Mouse (Mus musculus) urinary bladder, postnatal 4 days (tissue): ENCODE results near the gene Gnaq.
"Not testable (repeated sequence)": the region's sequence is repeated elsewhere in the genome, so short reads cannot be mapped to it uniquely, and the experiment has no call there.

ENCODE experiments used
- DNase-seq, 2 experiments: peaks; one replicate each; pipeline ENCODE4 v3.0.0; 2021 to 2022; ENCODE audit warnings: low spot score in 2 of 2

Gene Gnaq

DNA sequence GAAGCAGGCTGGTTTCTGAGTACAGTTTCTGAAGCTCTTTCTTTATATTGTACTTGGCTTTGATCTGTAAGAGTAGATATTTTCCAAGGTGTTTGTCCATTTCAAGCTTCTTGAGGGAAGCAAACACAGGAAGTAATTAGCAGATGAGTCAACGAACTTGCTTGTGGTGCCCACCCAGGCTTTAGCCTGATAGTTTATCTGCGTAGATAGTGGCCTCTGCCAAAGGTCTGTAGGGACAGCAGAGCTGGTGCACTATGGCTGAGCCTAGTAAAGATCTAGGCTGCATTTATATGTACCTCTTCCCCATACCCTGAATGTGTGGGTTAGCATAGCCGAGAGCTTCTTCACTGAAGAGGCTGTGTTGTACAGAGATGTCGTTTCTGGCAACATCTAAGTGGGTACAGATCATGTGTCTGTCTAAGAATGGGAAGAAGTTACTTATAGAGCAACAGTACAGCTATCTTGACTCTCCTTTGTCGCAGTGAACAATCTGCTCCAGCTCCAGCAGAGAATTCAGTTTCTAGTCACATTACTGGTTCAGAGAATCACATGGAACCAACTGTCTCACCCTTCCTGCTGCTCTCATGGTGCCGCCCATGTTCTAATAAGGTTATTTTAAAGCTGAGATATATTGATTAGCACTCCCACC, 127.3 kb downstream of the Gnaq start:
- no peak for DNase-seq

DNA sequence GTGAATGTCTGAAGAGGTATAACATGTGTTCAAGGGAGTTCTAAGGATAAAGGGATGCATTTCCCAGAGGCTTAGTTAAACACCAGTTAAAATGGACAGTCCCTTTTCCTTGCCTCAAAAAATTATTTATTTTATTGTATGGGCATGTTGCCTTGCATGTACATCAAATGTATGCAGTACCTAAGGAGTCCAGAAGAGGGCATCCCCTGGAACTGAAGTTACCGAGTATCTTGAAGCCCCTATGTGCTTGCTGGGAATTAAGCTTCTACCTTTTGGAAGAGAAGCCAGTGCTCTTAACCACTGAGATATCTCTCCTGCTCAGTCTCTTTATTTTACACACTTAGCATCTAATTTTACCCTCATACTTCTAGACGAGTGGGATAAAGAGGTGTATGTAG, 127.8 kb downstream of the Gnaq start:
- DNase-seq, result no peak

DNA sequence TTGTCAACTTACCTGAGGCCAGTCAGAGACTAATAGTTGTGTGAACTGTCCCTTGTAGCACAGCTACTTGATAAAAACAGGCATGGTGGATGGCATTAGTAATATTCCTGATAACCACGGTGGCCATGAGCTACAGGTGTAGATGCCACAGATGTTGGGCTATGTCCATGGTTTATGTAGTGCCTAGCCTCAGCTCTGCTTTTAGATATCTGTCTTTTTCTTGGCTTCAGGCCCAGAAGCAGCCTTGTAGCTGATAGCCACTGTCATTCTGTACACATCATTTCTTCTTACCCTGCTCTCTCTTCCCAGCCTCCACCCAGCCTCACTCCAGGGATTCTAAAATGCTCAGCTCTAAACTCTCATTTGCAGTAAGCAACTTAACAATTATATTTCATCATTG, 128.3 kb downstream of the Gnaq start:
- DNase-seq, result no peak

DNA sequence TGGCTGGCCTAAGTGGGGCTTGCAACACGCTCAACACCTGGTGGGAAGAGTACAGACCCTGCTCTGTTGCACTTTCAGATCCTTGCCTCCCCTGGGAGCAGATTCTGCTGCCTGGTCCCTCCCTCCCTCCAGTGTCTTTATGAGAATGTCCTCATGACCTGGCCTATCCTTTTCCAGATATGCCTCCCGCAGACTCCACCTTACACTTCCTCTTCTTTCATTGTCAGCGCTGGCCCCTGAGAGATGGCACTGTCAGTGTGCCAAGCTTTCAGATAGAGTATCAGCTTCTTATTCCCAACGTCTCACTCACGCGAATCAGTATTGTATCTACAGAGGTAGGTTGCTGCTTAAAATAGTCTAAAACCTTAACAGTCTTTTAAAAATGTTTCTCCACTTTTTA, 129.0 kb downstream of the Gnaq start:
- DNase-seq, result no peak

DNA sequence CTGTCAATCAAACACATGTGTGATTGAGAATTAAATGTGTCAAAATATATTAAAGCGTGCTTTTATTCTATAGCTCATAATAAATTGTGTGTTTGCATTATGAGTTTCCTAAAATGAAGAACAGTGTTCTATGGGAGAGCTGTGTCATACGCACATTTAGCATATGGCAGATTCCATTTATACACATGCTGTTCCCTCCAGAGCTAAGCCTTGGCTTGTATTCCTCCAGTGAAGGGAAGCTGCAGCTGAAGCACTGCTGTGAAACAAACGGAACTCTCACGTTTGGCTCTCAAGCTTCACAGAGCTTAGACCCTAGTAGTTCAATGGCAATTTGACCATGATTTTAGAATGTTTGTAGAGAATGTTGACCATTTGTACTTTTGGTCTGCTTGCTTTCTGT, 129.7 kb downstream of the Gnaq start:
- DNase-seq, result no peak

DNA sequence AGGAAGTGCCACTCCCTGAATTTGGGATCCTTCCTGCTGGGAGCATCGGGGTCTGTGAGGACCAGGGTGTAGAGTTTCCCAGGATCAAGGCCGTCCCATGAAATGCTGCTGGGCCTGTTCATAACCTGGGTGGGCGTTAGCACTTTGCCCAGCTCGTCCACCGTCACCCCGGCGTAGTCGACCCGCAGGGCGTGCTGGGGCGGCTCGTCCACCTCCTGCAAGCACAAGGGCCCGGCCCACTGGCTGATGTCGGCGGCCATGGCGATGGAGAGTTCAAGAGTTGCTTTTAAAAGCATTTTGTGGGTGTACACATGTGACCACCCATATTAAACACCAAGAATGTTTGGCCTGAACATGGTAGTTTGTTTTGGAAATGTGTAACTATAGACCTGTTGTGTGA, 134.7 kb downstream of the Gnaq start:
- not testable (repeated sequence) for DNase-seq

DNA sequence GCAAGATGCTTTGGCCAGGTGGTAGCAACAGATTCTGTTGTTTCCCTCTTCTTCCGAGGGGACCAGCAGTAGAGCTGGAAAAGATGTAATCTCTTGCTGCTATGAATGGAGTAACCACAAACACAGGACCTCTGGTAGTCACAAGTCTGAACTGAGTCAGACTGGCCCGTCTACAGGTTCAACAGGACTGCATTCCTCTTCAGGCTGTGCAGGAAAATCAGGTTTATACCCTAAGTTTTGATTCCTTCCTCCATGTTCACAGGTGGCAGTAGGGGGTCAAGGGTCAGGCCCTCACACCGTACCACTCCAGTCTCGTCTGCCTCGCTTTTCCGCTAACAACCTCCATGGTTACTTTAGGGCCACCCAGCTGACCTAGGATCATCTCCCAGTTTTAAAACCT, 137.6 kb downstream of the Gnaq start:
- DNase-seq, result no peak

DNA sequence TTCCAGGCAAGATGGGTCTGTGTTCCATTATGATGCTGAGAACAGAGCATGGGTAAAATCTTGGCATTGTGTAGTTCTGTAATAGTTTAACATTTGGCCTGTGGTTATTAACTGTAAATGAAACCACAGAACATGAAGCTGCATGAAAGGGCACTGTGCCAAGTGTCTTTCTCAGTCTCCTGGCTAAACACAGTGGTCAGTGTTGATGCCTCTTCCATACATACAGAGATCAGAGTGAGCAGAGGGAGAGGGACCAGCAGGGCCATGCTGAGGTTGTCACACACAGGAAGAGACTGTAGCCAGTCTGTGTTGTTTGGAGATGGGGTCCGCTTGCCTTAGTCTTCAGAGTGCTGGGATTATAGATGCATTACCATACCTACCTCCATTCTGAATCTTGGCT, 138.4 kb downstream of the Gnaq start:
- DNase-seq, result no peak

DNA sequence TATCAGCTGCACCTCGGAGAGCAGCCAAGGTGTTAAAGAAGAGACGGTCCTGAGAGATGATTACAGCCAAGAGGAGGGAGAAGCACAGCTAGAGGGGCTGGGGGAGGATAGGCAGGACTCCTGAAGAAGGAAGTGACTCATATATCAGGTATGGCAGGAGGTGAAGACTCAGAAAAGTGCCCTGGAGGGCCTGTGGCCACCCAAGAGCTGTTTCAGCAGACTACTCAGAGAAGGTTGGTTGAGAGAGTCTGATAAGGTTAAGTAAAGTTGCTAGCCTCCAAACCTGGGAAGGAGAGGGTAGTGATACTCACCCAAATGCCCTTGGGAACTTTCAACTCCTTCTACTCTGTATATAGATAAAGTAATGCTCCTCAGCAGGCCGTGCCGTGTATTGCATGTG, 140.4 kb downstream of the Gnaq start:
- DNase-seq, result no peak

DNA sequence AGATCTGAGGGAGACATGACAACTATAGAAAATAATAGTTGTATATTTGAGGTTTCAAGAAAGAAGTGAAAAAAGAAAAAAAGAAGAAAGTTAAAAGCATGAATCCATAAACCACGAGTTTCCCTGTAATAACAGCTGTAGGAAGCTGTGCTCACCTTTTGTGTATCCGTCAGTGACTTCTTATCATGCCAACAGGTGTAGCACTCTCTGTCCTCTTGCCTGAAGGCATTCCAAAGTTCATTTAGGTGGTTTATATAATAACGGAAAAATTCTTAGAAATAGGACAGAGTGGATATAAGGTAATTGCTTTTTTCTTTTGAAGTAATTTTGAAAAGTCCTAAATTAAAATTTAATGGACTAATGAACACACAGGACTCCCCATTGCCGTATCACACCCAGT, 147.6 kb downstream of the Gnaq start:
- no peak for DNase-seq

DNA sequence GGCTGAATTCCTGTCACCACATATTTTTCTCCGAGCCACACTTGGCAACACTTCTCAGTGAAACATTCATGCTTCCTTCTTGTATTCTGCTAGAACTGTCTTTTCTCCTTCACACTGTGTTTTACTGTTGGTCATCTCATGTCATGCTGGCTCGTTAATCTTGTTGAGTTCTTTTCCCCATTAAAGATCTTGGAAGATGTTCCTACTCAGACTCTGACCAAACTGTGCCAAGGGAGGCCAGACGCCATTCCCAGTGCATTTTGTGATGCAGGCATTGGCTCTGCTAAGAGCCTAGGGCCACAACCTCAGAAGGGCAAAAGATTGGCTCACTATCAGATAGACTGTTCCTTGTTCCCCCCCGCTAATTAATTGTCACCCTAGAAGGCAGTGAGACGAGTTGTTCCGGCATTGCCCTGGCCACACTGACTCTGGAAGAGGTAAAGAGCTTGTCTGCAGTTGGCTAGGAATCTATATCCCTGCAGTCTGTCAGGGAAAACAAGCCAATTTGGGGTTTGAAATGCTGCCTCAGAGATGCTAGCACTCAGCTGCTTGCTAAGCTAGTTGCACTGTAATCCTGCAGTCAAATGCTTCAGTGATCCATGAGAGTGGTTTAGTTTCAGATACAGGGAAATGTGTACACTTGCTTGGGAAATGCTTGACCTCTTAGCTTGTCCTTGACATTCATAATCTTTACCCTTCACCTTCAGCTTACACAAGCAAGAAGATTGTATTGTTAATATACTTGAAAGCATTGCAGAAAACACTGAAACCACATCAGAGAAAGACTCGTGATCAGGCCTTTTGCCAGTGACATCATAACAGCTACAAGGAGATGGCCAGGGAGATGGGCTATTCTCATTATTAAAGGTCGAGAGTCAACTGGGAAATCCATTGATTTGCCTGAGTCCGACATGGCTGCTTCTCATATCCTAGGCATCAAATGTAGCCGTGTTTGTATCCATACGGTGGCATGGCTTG, 152.7 kb downstream of the Gnaq start:
- DNase-seq, result no peak

DNA sequence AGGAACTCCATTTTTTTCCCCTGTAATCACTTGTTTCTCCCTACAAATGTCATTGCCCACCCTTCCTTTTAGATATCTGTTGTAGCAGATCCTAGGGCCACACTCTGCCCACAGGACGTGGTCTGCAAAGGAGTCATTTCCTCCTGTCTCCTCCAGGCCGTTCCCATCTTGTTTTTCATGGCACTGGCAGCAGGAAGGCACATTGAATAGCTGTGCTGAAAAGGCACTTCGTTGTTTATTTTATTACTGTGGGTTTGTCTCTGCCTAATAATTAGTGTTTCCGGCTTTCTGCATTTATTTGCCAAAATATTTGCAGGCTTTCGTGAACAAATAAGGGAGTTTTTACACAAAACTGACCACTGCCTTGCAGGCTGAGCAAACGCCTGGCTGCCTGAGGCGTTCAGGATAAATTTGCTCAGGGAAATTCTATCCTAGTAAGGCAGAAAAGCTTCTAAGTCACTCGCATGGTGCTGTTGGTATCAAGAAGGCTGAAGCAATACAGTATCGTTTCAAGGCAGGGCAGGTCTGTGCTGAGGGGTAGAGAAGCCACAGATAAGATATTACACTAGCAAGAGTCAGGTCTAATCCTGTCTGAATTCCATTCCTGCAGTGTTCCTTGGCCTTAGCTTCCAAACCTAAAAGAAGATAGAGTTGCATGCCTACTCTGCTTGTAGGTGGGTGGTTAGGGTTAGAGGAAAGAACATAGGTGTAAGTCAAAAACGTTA, 154.0 kb downstream of the Gnaq start:
- no peak for DNase-seq

DNA sequence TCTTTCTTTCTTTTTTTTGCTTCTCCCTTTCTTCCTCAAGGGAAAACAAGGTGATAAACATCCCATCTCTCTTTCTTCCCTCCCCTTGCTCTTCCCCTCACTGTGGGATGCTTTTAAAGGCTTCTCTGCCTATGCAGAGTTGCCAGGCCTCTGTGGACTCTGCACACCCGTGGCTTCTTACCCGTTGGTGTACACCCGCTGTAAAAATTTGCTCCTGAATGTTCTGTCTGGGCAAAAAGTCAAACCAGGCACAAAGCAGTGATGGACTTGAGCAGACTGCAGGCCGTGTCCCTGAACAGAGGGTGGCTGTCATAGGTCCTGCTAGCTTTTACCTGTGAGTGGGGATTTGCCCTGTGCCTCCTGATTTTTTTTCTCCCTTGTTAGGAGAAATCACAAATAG, 154.7 kb downstream of the Gnaq start:
- no peak for DNase-seq

DNA sequence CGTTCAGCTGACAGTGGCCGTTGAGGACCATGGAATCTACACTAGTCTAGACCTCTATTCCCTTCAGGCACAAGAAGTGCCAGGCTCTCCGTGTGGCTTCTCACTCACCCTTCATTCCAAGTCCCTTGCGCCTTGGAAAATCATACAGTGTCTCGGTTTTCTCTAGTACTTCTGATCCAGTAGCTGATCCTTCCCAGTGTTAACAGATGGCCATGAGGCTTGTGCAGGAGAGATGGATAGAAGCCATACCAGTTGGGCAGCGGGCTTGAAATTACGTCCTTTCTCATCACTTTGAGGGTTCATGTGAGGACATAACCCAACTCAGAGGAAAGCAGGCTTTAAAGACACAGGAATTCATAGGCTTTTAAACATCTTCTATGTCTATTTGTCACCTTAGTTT, 155.3 kb downstream of the Gnaq start:
- DNase-seq, result no peak

DNA sequence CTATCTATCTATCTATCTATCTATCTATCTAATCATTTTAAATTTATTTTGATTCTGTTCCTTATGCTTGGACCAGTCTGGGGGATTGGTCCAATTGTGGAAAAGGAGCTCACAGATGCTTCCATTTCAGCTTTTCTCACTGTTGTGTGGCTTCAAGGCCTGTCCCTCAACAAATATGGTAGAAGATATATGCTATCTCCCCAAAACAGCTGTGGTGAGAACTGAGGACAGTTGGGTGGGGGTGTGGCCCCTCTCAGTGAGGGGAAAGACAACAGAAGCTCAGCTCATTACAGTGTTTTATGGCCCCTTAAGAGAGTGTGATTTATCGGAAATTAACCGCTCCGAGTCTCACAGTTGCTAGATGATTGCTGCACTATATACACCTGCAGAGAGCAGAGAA, 158.5 kb downstream of the Gnaq start:
- DNase-seq, result no peak

DNA sequence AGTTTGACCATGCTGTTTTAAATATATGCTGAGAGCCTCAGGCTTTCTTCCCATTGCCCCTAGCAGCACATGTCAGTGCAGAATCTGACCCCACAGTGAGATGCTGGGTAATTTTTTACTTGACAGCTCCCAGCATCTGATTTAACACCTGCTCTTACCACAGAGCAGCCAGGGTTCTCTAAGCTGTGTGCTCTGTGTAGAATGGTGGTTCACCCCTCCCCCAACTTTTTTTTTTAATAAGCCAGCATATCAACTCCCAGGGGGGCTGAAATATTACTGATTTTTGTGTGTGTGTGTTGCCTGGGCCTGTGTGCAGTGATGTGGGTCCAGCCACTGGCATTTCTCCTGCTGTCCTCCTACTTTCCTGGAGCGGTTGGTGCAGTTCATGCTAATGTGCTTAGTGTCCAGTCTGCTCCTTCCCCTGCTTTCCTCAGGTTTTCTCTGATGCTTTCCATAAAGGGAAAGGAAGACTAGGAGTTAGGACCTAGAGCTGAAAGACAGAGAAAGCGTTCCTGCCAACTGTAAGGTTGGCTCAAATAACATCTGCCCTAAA, 159.5 kb downstream of the Gnaq start:
- DNase-seq, result no peak

DNA sequence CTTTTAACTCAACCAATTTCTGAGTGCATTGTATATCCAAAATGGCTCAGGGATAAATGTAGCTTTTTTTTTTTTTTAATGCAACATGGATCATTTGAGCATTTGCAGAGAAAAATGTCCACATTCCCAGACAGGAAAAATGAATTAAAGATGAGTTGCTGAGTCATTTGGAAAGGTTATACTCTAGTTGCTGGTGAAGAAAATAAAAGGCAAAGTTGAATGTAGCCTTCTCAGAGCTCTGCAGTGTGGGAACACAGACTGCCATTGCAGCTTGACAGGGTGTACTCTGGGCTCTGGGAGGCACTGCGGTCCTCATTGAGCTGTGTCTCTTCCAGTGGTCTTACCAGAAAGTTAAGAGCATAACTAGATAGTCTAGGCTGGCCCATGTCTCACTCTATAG, 160.3 kb downstream of the Gnaq start:
- DNase-seq, result no peak

DNA sequence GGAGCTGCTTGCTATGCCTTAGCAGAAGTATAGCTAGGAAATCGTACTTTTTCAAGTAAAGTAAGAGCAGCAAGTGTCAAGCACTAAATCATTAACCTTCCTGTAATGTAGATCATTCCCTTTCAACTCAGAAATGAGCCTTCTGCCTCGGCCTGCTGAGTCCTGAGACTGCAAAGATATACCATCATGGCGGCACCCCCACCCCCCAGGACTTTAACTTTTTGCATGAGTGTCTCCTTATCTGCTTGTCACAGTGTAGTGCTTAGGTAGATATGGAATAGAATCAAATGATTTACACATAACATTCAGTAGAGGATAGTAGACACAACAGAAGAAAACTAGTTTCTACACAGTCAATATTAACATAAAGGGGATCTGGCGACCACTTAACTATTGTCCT, 167.8 kb downstream of the Gnaq start:
- DNase-seq, result no peak

DNA sequence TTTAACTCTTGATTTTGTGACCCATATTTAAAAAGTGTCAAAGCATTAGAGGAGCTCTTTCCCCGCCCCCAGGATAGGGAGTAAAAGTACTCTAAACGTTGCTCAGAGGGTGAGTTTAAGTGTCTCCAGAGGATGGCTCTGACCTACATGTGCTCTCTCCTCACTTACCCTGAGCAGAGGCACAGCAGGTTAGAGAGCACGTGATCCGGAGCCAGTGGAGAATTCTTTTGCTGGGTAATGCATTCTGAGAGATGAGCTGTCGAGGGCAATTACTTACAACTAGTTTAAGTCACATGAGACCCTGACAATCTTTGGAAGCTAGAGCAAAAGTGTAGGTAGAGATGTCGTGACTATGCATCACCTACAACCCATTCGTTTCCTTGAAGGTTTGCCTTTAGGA, 168.7 kb downstream of the Gnaq start:
- no peak for DNase-seq

DNA sequence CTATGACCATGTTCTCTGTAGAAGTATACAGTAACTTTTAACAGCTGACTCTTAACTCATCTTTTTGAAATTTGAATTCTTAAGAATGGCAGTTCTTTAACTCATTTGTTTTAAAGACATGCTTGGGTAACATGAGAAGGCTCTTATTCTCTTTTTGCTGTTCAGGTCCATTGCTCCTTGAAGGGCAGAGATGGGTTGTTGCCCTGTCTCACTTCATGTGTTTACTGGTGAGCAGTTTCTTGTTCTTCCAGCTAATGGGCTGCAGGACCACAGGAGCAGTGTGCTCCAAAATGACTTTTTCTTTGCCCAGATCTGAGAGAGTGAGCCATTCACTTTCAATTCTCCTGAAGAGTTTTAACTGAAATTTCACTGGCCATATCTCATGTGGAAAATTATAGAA, 176.4 kb downstream of the Gnaq start:
- no peak for DNase-seq

DNA sequence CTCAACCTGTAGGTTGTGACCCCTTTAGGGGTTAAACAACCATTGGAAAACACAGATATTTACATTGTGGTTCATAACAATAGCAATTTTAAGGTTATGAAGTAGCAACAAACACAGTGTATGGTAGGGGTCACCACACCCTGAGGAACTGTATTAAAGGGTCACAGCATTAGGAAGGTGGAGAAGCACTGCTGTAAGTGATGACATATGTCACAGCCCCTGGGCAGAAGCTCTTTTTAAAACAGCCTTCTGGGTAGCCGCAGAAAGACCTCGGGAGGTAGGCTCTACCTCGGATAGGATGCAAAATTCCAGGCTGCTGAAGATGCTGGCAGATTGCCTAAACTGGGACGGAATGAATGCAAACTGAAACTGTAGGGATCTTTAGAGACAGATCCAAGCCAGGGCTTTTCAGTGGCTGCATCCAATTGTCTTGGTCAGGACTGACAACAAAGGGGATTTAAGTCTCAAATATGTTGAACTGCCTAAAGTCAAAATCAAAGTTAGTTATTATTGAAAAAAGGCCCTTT, 181.7 kb downstream of the Gnaq start:
- DNase-seq, result no peak

DNA sequence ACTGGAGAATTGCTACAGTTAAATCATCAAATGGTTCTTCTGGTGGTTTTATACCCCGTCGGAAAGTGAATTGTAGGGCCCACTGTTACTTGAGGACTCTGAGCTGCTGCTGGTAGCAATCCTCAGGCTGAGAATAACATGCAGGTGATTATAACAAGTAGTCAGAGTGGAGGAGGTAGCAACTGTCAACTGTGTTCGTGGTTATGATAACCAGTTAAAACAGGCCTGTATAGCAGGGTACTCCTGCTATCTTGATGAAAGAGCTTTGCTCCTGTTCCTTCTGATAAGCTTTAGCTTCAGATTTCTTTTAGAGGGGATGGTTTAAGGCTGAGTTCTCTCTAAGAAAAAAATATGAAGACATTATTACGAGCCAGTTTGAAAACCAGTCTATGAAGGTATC, 182.9 kb downstream of the Gnaq start:
- no peak for DNase-seq
